Mouse (Mus musculus): ENCODE results near the gene Erc2.

Gene Erc2

DNA sequence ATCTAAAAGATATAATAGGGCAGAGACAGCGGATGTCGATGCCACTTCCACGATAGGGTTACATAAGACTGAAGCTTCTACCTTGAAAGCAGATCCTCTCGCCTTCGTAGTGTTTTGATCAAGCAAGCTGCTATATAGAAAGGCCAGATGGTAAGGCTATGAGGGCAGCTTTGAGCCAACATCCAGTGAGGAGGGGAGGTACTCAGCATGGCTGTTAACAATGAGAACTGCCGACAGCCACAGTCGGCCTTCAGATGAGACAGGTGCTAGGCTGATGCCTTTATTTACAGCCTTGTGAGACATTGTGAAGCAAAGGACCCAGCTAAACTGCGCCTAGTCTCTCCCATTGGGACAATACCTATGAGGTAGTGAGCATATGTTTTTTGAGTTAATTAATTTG, 156.3 kb downstream of the Erc2 start:
- DNase-seq (ENCODE audit: low read depth, low spot score), result no peak

DNA sequence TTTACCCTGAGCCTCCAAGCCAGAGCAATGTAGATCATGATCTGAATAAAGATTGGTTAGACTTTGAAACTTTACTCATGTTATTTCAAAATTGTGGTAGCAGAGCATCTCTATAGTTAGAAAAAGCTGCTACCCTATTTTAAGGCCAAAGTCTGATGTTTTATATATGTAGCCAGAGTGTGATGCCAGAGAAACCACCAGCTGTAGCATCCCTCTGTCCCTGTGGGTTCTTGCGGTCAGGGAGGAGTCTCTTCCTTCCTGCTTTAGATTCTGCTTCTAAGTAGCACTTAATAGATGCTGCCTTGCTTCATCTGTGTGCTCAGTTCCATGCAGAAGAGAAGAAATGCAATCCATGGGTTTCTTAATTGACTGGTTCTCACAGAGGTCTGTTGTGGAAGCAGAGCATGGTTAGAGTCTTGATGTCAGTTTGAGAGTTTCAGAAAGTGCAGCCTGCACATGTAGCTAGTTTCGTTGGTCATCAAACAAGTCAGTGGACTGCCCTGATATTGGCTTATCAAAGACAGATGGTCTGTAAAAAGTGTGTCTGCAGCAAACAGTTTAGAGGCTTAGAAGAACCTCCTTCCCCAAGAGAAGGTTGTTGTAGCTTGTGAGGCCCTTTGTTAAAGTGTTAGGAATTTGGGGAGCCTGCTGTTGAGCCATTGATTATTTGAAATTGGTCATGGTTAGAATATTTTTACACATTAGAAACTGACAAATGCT, 156.9 kb downstream of the Erc2 start:
- no peak for DNase-seq (ENCODE audit: low read depth, low spot score)

DNA sequence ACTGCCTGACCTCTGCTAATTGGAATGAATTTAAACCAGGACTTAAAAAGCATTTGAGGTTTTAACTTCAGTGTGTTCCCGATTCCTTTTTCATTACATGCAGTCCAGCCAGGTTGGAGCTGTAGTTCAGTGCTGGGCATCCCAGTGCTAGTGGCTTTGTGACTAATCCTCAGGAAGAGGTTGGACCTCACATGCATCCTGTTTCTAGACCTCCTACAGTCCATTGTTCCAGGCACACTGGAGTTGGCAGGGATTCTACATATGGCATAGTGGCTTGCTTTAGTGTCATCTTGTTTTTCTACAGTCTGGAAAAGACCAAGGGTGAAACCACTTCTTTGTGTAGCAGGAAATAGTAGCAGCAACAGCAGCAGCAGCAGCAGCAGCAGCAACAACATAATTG, 159.0 kb downstream of the Erc2 start:
- DNase-seq (ENCODE audit: low read depth, low spot score), result no peak

DNA sequence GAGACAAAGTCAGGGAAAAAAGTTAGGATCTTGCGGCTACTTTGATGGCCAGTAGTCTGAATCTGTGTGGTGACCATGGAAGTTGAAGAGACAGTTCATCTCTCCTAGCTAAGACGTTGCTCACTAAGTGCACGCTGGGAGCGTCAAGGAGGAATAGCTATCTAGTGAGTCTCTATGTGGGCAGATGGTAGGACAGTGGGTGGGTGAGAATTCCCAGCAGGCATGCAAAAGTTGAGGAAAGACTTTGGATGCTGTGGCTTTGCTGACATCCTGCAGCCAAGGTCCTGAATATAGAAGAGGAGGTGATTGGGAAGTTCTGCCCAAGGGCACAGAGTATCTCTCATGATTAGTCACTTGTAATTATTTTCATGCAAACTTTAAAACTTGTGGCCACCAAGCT, 162.6 kb downstream of the Erc2 start:
- DNase-seq (ENCODE audit: low read depth, low spot score), result no peak

DNA sequence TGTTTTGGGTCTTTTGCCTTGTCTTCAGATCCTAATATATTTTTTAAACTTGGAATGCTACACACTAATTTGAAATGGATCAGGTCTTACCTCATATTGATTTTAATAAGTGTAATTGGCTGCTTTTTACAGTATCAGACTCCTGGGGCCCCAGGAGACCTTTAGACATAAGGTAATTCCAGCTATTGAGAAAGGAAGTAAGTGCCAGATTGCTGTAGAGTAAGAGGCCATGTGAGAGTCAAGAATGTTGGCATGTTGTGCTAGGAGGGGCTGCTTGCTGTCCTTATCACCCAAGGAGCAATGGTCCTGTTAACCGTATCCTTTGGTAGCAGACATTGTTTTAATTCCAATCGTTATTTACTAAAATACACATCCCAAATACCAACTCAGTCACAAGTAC, 163.3 kb downstream of the Erc2 start:
- DNase-seq (ENCODE audit: low read depth, low spot score), result no peak

DNA sequence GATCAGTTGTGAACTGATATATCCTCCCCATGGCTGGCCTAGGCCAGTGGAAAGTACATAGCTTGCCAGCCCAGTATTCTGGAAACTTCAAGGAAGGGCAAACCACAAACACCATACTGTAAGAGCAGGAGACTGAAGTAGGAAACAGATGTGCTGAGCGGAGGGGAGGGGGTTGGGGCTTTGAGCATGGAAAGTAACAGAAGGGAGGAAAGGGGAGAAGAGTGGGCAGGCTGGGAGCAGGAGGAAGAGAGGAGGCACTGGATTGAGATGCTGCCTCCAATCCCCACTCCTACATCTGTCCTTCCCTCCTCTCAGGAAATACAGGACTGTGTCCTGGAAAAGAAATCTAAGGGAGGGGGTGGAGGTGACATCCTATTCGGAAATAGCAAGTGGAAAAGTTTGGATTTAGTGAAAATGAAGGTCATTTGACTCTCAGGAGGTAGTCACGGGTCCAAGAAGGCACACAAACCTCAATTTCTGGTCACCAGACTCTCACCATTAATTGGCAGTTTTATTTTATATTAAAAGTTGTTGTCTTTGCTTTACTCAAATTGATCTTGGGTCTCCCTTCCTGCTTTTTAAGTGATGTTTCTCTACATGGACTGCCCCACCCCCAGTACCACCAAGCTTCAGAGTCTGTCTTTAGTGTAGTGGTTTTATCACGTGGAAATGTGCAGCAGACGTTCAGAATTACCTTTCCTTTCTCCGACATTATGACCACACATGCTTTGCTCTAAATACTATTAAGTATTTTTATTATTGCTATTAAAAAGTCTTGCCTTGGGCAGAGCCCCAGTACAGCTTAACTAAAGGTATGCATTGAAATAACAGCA, 167.1 kb downstream of the Erc2 start:
- DNase-seq (ENCODE audit: low read depth, low spot score), result no peak

DNA sequence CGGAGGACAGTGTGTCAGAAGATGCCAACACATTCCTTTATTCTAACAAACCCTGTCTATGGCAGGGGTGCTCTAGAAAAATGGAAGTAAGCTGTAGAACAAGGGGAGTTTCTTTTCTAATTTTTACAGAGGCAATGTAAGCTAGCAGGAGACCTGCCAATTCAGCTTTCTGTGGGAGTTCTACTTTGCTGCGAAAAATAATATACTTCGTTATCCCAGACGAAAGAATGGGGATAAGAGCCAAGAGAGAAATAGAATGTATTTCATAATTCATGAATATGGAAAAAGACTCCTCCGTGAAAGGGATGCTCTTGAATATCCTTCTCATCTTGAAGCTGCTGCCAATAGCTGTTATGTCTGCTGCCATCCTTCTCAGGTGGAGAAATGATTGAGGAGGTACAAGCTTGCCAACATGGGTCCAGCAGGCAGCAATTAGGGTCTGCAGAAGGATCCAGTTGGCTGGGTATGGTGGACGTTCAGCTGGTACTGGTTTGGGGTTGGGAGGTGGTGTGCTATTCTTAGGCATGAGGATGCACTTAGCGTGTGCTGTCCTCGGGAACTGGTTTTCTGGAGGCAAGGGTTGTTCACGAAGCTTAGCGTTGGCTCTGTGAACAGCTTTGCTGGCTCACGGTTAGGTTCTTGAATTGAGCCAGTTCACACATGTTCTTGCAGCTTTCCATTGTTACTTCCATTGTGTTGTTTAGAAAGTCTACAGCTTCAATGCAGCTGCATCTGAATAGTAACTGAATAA, 176.1 kb downstream of the Erc2 start:
- DNase-seq (ENCODE audit: low read depth, low spot score), result no peak

DNA sequence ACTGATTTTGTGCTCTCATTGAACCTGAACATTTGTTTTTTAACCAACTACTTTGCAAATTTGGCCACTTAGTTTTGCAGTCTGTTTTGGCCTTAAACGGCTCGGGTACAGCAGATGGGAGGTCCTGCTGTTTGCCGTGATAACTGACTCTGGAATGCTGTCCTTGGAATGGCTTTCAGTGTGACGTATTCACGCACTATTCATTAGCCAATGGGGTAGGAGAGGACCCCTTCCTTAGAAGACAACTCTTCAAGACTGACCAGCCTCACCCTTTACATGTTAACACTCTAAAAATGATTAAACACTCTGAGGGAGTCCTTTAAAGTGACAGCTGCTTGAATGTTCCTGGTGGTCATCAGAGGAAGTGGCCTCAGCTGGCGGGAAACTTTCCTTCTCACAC, 178.5 kb downstream of the Erc2 start:
- DNase-seq (ENCODE audit: low read depth, low spot score), result no peak

DNA sequence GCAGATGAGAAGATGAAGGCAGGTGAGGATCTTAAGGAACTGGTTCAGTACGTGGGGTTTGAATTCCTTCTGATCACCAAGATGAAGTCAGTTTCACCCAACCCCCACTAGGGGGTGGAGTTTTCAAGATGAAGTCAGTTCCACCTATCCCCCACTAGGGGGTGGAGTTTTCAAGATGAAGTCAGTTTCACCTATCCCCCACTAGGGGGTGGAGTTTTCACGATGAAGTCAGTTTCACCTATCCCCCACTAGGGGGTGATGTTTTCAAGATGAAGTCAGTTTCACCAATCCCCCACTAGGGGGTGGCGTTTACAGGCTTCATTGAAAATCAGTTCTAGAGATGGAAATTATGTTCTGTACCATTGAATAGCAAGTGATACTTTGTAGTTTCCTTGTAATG, 181.7 kb downstream of the Erc2 start:
- DNase-seq (ENCODE audit: low read depth, low spot score), result peak; percentile 54

DNA sequence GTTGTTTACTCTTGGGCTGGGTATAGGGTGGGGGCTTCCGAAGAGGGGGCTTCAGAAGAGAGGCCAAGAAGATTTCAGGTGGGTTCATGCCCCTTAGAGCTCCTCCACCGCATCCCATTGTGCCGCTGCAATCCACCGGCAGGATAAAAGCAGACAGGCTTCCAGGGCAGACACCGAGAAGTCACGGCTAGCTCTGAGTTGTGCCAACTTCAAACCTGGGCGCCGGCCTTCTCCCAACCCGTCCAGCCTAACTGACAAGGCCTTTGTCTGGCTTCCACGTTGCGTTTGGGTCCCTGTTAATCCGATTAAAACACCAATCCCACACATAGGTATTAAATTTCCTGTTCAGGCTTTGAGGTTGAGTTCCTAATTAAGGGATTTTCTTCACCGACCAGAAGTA, 182.8 kb downstream of the Erc2 start:
- DNase-seq (ENCODE audit: low read depth, low spot score), result no peak

DNA sequence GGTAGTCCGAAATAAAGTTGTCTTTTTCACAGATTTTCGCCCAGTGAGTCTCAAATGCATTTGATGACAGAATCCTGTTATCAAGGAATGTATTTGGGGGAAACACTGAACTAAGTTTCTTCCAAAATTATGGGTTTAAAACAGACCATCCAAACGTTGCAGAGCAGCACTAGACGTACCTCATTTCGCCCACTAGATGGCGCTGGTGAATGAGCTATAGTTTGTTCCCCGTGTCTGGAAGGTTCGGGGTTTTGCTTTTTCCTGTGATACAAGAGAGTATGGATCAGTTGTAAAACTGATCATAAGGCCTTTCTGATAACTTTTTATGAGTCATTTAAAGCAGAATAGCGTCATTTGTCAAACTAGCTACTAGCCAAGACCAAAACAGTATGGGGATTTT, 185.9 kb downstream of the Erc2 start:
- DNase-seq (ENCODE audit: low read depth, low spot score), result peak; percentile 21

DNA sequence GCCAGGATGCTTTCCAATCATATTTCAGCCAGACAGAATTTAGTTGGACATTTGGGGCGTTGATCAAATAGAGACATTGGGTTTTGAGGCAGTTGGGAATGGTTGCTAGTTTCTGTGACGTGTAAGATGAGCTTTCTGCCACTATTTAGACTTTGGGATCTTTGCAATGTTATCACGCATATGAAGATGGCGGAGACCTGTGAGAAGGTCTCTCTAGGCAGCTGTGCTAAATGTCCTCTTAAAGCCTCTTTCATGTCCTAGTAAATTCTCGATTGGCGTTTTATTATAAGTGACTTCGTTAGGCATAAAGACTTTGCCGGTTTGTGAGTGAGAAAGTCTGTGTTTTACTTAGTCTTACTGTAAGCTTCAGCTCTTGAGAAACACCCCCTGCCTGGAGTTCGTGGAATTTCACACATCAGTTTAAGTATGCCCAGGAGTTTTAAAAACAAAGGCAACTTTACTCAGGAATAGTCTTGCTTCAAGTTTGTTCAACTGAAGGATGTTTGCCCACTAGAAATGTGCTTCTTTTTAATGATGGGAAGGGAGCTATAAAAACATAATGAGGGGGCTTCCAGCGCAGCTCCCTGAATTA, 186.4 kb downstream of the Erc2 start:
- no peak for DNase-seq (ENCODE audit: low read depth, low spot score)

DNA sequence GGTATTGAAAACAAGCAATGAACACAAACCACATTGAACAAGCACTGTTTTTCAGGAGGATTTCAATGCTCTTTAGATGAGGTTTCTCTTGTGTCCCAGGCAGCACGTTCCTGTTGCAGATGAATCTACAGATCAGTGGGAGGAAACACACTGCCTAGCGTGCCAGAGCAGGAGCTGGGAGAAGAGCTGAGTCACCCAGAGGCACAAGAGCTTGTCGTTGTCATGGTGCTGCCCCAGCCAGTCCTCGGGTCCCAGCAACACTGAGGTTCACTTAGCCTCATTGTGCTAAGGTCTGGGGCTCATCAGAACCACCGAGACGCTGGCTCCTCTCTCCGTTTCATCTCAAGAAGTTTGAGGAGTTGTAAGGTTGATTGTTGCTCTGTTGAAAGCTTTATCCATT, 188.6 kb downstream of the Erc2 start:
- no peak for DNase-seq (ENCODE audit: low read depth, low spot score)

DNA sequence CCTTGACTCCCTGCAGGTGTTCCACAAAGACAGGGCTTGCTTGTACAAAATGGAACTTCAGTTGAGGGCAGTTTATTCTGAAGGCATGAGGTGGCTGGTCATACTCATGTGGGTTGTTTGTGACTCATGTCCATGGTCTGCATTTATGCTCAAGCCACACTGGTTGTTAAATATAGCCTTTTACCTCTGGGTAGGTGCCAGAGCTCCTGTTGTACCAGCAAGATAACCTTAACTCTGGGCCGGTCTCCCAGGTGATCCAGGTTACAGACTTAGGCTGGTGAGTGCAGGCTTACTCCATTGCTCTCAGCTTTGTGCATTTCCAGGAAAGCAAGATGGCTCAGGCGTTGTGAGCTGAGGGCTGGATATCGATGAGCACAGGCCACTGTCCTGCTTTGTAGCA, 189.4 kb downstream of the Erc2 start:
- no peak for DNase-seq (ENCODE audit: low read depth, low spot score)

DNA sequence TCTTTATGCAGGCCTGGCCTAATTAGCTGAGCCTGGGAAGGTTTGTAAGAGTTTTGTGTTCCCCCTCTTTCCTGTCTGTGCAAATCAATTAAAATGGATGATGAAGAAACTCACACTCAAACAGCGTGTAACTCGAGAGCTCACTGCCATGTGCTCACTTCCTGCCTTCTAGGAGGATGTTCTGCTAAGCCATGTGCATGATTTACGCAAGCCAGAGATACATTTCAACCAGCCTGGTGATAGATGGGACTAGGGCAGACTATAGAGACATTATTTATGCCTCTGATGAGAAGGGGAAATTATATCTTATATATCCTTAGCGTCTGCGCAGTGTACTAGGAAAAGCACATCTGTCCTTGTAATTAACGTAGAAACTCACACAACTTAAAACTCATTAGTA, 193.5 kb downstream of the Erc2 start:
- DNase-seq (ENCODE audit: low read depth, low spot score), result no peak

DNA sequence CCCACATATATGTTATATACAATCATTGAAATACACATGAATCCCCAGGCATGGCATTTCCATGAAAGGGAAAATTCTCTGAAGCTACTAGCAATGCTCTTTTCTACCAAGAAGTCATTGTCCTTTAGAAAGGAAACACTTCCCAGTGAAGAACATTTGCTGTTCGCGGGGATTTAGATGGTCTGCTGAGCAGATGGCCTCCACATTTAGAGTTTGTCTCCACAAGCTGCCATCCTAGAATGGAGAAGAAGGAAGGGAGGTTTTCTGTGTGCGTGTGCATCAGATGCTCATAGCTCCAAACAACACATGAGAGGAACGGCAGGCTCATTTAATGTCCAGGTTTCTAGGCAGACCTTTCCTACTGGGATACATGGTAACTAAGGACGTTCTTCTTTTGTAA, 196.8 kb downstream of the Erc2 start:
- no peak for DNase-seq (ENCODE audit: low read depth, low spot score)

DNA sequence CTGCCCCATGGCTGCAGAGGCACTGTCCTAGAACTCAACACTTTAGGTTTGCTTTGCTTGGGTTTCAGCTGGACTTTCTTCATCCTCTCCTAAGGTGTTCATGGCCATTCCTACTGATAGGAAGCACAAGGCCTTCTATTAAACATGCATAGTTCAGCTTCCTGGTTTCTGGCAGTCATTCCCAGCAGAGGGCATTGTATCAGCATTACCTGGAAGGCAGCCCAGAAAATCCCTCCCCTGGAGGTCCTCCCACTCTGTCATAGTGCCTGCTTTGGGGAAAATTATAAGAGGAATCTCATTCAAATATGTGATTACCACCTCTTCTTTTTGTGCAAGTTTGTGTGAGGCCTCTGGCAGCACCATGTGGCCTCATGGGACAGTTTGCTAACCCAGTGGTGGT, 199.6 kb downstream of the Erc2 start:
- no peak for DNase-seq (ENCODE audit: low read depth, low spot score)

DNA sequence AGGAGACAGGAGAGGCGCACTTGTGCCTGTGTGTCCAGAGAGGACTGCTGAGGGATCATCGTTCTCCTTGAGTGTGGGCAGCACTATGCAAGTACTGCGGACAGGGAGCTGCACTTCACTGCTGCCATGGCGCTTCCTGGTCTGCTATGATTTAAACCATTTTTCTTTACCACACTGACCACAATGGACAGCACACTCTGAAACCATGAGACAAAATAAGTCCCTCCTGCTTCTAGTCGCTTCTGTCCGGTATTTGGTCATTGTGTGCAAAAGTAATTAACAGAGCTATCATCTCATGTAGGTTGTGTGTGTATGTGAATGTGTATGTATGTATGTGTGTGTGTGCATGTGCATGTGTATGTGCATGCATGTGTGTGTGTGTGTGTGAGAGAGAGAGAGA, 200.3 kb downstream of the Erc2 start:
- no peak for DNase-seq (ENCODE audit: low read depth, low spot score)

DNA sequence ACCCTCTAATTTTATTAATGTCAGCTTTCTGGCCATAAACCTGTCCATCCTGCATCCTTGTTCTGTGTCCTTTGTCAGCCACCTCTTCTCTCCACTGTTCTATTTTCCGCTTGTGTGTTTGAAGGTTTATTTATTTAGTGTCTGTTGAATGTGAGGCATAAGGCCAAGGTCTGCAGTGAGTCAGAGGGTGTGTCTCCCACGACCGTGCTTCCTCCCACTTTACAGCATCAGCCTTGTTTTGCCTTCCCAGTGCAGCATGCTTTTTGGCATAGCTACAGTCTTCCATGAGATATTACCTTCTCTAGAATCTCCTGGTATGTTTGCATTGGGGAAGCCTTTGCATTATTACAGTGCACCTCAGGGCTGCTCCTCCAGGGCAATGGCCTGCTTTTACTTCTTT, 200.8 kb downstream of the Erc2 start:
- peak; percentile 48 for DNase-seq (ENCODE audit: low read depth, low spot score)

DNA sequence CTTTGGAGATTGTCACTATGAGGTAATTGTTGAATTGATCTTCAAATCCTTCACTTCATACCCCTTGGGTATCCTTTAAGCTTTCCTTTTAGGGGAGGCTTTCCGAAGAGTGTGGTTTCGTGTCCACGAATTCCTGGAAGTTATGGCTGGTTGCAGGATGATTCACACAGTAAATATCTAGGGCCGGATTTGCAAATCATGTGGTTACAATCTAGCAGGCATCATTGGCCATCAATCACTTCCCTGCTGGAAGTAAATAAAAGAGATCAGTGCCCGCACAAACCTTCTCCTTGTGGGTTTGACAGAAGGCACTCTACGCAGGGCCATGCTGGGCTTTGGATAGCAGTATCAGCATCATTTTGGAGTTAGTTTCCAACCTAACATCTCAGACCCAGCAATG, 201.7 kb downstream of the Erc2 start:
- peak; percentile 30 for DNase-seq (ENCODE audit: low read depth, low spot score)

DNA sequence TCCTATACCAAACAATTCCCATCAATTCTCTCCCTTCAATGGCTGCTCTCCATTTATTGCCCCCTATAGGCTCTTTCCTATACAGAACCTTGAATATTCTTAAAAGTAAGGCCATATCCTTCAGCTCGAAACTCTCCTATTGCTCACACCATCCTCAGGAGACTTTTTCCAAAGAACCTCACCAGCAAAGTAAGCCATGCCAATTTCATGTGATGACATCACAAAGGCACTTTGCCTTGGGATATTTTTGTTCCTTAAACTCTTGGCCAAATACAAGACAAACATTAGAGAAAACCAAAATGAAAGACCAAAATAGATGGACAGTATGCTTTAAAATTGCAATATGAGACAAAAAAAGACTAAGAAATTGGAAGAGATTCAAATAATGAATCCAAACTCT, 204.6 kb downstream of the Erc2 start:
- peak; percentile 29 for DNase-seq (ENCODE audit: low read depth, low spot score)

DNA sequence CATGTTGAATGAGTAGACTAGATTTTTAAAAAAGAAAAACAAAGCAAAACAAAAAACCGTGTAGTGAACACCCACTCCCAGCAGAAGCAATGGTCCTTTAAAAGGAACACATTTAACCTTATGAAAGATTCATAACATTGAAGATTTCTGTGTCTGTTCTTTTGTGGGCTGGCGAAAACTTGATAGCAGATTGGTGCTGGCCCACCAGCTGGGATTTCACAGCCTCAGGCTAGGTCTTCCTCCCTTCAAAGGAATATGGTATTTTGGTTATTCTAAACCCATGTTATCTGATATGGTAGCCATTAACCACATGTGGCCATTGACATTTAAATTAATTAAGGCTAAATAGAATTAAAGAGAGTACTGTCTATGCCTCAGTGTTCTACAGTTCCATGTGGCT, 205.9 kb downstream of the Erc2 start:
- DNase-seq (ENCODE audit: low read depth, low spot score), result no peak
